Mouse (Mus musculus) C2C12 (cell line): ENCODE data around the gene Dll3. TPM values are rescaled to one million over a fixed set of nuclear protein-coding genes. Genes with fewer than 3 reads are reported as not detected.

Source experiments
- H3K27me3 ChIP-seq: one replicate; pipeline ENCODE4 v1.6.1; 2011; ENCODE audit not compliant: control insufficient read depth, insufficient read depth, insufficient read length
- H3K36me3 ChIP-seq: one replicate; pipeline ENCODE4 v1.6.1; 2011; ENCODE audit not compliant: control insufficient read depth, insufficient read depth
- H3K4me3 ChIP-seq: one replicate; pipeline ENCODE4 v1.5.1; 2011; ENCODE audit warnings: mild to moderate bottlenecking, control low read depth; ENCODE audit not compliant: poor library complexity, insufficient read depth, severe bottlenecking
- H3K79me2 ChIP-seq: one replicate; pipeline ENCODE4 v1.6.1; 2011; ENCODE audit not compliant: control insufficient read depth, insufficient read depth
- H3K79me3 ChIP-seq: one replicate; pipeline ENCODE4 v1.6.1; 2011; ENCODE audit warnings: low read depth, control low read depth
- H3ac ChIP-seq: one replicate; pipeline ENCODE3; 2011; ENCODE audit warnings: low read depth; ENCODE audit not compliant: control insufficient read depth, insufficient read length
- CEBPB ChIP-seq: IDR thresholded peaks from one replicate; pipeline ENCODE4 v1.6.1; 2011; ENCODE audit warnings: low read depth, mild to moderate bottlenecking, control low read depth, moderate library complexity
- CTCF ChIP-seq: IDR thresholded peaks from one replicate; pipeline ENCODE4 v1.5.1; 2011; ENCODE audit not compliant: control insufficient read depth, insufficient read depth, insufficient read length
- FOSL1 ChIP-seq: IDR thresholded peaks from one replicate; pipeline ENCODE4 v1.8.0; 2011; ENCODE audit warnings: mild to moderate bottlenecking, low read length; ENCODE audit not compliant: poor library complexity, insufficient read depth, severe bottlenecking
- MAX ChIP-seq: IDR thresholded peaks from one replicate; pipeline ENCODE4 v1.6.1; 2011; ENCODE audit warnings: mild to moderate bottlenecking, control low read depth
- MYOD1 ChIP-seq: IDR thresholded peaks from one replicate; pipeline ENCODE4 v1.6.1; 2011; ENCODE audit warnings: low read depth; ENCODE audit not compliant: control insufficient read depth, insufficient read length
- MYOG ChIP-seq: IDR thresholded peaks from one replicate; pipeline ENCODE4 v1.6.1; 2011; ENCODE audit not compliant: control insufficient read depth, insufficient read length; ENCODE audit errors: extremely low read depth
- USF1 ChIP-seq: IDR thresholded peaks from one replicate; pipeline ENCODE4 v1.6.1; 2011; ENCODE audit warnings: low read depth, mild to moderate bottlenecking, control low read depth, moderate library complexity
- long read RNA-seq, 2 experiments: library from polyadenylated mRNA; unstranded; transcript quantifications; one replicate each; pipeline ENCODE4 v2.0.0; 2019 to 2020
- polyA plus RNA-seq: library from polyadenylated mRNA; unstranded; fragments of >200 nt; fragmentation: generic; extraction: Trizol; gene quantifications from one replicate; pipeline ENCODE4 v1.2.1, GENCODE M21; 2012; ENCODE audit warnings: missing spikeins

The Dll3 gene
- polyA plus RNA-seq: 0.06 TPM
- long read RNA-seq, experiment 1: 0 reads
- long read RNA-seq, experiment 2: 0 reads

DNA sequence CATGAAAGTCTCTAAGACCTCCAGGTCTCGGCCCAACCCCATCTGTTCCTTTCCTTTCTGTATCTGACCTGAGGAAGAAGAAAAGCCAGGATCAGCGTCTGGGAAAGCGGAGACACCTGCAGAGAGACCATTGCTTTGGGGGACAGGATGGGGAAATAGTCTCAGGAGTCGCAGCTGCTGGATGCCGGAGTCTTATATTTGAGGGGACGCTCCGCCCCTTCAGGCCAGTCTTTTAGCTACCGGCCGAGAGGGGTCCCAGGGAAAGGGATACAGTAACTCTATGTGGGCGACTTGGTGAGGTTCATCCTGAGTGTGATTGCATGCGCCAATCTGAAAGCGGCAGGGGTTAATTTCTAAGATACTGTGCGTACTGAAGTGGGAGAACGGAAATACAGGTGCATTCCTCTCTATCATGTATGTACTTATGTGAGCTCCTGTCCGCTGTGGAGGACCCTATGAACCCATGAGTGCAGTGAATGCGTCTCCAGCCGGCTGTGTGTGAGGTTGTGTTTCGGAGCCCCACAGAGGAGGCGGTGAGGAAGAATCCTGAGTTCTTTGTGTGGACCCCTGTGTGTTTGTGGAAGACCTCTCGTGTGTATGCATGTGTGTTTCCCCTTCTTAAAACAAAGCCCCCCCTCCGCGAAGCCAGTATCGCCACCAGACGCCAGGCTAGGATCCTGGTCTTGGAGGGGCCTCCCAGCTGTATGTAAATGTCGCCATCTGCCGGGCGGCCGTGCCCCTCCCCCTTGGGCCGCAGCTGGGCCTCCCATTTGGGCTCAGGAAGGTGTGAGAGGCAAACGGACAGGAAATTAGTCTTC lies at the start of gene Dll3:
Gene Dll3, minus strand, starts transcription at position 623 of the 818 bp plus-strand sequence.
- Histone ChIP-seq H3ac (no peak within 1 kb of the TSS), H3K4me3 (no peak within 1 kb of the TSS), H3K79me2 (no peaks in the 10 kb centered on the region), H3K36me3 (peaks cover 17% of the 10 kb centered on the region), H3K27me3 (peaks cover 31% of the 10 kb centered on the region), H3K79me3 (no peaks in the 10 kb centered on the region)
- TF ChIP-seq FOSL1: no peak
- TF ChIP-seq CTCF: peak; percentile 53

DNA sequence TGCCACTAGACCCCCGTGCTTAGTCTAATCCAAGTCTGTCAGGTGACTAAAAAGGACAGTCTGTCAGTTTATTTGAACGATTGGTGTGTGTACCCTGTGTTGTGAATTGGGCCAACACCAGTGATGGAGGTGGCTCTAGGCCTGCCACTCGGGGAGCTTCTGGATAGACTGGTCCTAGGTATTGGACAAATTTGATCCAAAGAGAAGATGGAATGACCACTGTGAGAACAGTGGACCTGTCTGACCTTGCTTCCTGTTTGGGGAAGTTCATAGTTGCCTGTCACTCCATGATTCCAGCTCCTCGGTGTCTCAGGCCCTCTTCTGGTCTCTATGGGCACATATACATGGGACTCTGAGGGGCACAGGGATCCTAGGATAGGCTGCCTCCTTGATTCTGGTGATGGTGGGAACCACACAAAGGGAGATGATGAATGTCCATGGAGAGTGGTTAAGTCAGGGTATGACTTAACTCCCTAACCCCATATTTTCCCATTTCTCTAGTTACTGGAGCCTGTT lies 49.7 kb upstream of the Dll3 start:
- H3K36me3 ChIP-seq: peaks cover 38% of the 10 kb centered on the region
- TF ChIP-seq MYOD1 (no peak), MYOG (no peak), USF1 (no peak), CTCF (no peak), CEBPB (no peak), FOSL1 (no peak), MAX (no peak)
- H3ac ChIP-seq: peak overlapping the region; percentile 75
- H3K79me2 ChIP-seq: peaks cover 33% of the 10 kb centered on the region
- H3K27me3 ChIP-seq: no peaks in the 10 kb centered on the region
- H3K79me3 ChIP-seq: peaks cover 22% of the 10 kb centered on the region
- peak overlapping the region; percentile 87 for H3K4me3 ChIP-seq

DNA sequence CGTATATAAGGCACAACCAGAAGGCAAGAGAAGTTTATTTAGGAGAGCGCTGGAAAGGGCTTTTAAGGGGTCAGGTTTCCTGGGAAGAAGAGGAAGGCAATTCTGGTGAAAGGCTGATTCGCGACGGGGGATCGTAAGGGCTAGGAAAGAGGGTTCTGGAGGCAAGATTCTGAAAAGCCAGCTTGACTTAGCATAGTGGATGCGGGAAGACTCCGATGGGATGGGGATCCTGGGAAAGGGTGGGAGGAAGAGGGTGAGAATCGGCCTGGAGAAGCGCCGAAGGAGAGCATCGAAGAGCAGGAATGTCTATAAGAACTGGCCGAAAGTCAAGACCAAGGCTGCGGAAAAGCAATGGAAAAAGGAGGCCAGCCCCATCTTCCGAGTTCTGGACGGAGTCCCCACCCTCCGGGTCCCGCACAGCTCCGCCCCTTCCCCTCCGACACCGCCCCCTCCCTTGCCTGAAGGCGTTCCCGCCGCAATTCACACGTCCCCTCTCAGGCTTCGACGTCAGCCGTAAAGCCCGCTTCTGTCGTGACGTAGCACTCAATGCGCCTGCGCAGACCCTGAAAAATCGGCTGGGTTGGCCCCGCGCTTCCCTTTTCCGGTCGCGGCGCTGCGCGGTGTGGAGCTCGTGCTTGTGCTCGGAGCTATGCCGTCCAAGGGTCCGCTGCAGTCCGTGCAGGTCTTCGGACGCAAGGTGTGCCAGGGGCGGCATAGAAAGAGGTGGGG lies 48.3 kb upstream of the Dll3 start, which contains the start of gene Rps16:
Gene Rps16, plus strand, starts transcription at position 498 of the 729 bp plus-strand sequence.
- TF ChIP-seq MYOD1 (no peak), MAX (peak; percentile 18)
- Histone ChIP-seq H3K79me2 (peaks cover 33% of the 10 kb centered on the region), H3K79me3 (peaks cover 22% of the 10 kb centered on the region), H3ac (peak within 1 kb of the TSS; percentile 75), H3K4me3 (peak within 1 kb of the TSS; percentile 87), H3K36me3 (peaks cover 38% of the 10 kb centered on the region), H3K27me3 (no peaks in the 10 kb centered on the region)

DNA sequence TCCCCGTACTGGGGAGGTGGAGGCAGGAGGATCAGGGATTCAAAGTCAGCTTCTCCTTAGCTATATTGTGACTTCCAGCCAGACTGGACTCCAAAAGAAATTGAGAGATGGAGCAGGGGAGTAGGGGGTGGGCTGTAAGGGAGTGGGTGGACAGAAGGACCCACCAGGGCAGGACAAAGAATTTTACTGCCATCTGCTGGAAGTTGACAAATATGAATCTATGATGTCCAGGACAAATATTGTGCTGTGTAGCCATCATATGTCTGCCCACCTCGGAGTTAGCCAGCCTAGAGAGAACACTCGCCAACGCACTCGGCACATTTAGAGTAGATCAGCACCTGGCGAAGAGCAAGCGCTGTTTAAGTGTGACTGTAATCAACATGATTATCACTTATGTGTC lies 46.6 kb upstream of the Dll3 start:
- Histone ChIP-seq H3K4me3 (no peak overlapping the region), H3K36me3 (peaks cover 26% of the 10 kb centered on the region), H3K79me3 (peaks cover 22% of the 10 kb centered on the region), H3K27me3 (no peaks in the 10 kb centered on the region), H3K79me2 (peaks cover 30% of the 10 kb centered on the region), H3ac (no peak overlapping the region)
- TF ChIP-seq USF1 (no peak), CTCF (no peak), MAX (no peak), MYOG (no peak), CEBPB (no peak), MYOD1 (no peak), FOSL1 (no peak)

DNA sequence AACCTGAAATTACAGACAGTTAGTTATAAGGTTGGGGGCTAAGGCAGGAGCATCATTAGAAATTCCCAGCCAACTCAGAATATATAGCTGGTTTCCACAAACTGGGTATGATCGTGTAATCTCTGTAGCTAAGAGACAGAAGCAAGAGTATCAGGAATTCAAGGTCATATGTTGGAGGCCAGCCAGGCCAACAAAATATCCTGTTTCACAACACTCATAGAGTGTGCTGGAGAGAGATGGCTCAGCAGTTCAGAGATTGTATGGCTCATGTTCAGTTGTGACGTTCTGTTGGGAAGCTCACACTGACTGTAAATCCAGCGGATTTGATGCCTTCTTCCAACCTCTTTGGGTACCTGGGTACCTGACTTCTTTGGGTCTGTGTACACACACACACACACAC lies 45.7 kb upstream of the Dll3 start:
- peaks cover 22% of the 10 kb centered on the region for H3K79me2 ChIP-seq
- peaks cover 17% of the 10 kb centered on the region for H3K36me3 ChIP-seq
- TF ChIP-seq CEBPB (peak; percentile 3), FOSL1 (no peak)
- no peaks in the 10 kb centered on the region for H3K27me3 ChIP-seq
- H3K4me3 ChIP-seq: no peak overlapping the region
- no peak overlapping the region for H3ac ChIP-seq
- peaks cover 19% of the 10 kb centered on the region for H3K79me3 ChIP-seq

DNA sequence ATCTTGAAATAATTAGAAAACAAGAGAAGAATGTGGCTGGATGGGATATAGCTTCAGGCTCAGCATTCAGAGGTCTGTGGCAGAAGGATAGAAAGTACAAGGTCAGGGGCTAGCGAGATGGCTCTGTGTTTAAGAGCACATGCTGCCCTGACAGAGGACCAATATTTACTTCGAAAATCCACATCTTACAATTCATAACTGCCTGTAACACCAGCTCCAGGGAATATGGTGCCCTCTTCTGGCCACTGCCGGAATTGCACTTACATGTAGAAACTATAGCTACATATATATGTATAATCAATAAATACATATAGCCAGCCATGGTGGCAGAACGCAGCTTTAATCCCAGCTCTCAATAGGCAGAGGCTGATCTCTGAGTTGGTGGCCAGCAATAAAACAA lies 42.6 kb upstream of the Dll3 start:
- Histone ChIP-seq H3K36me3 (no peaks in the 10 kb centered on the region), H3K4me3 (no peak overlapping the region), H3K79me3 (no peaks in the 10 kb centered on the region), H3K79me2 (no peaks in the 10 kb centered on the region), H3ac (no peak overlapping the region), H3K27me3 (no peaks in the 10 kb centered on the region)
- TF ChIP-seq CTCF: peak; percentile 13
- TF ChIP-seq MYOG: no peak
- TF ChIP-seq CEBPB: no peak
- no peak for TF ChIP-seq FOSL1
- no peak for TF ChIP-seq MAX
- no peak for TF ChIP-seq MYOD1
- no peak for TF ChIP-seq USF1
